Mouse (Mus musculus): ENCODE results near the gene Cpeb3. TPM values are rescaled to one million over a fixed set of nuclear protein-coding genes. Genes with fewer than 3 reads are reported as not detected.

Gene Cpeb3
- total RNA-seq, 1 experiment = 1.8 TPM

DNA sequence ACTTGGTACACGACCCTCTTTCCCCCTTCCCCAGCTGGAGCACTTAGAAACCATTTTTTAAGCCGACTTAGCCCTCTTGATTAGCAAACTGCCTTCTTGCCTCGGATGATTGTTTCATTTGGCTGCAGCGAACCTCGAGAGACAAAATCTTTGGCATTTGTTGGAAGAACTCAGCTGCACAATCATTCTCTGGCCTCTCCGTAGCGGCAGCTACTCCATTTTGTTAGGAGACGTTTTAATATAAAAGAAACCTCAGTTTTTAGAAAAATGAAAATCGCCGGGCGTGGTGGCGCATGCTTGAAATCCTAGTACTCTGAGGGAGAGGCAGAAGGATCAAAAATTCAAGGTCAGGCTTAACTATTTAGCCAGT lies 33.0 kb downstream of the Cpeb3 start:
- Histone ChIP-seq H3K36me3 (ENCODE audit: control insufficient read depth, insufficient read depth, low read length, poor library complexity, severe bottlenecking) (no peaks in the 10 kb centered on the region), H3K27ac (ENCODE audit: insufficient read depth, low read depth, low read length, poor library complexity, severe bottlenecking) (no peak overlapping the region), H3K4me1 (ENCODE audit: control insufficient read depth in 2 of 2, insufficient read depth in 2 of 2, low read length in 2 of 2, poor library complexity in 1 of 2) (0 out of 4 replicates have a peak, but pooled peaks cover 0 to 3% of the 10 kb centered on the region in 2 experiments), H3K9ac (ENCODE audit: insufficient read depth, low read depth, low read length, poor library complexity, severe bottlenecking) (no peak overlapping the region), H3K9me3 (ENCODE audit: control insufficient read depth, insufficient read depth, low read depth, low read length) (no peaks in the 10 kb centered on the region), H3K4me3 (ENCODE audit: insufficient read depth in 1 of 2, low read depth in 1 of 2, low read length in 2 of 2, poor library complexity in 1 of 2, severe bottlenecking in 1 of 2) (peak overlapping the region; percentile 65 to 71)
- in situ Hi-C loops (cut with MboI; ENCODE audit: low sequenced_read_pairs in 2 of 2, unreplicated experiment in 2 of 2) = no loop called here
- no peak for DNase-seq (ENCODE audit: low read depth, low spot score)
- TF ChIP-seq HCFC1 (IDR thresholded peaks at IDR 0.05; ENCODE audit: borderline replicate concordance, insufficient read depth, low read length) = no peak
- TF ChIP-seq MAFK (IDR thresholded peaks at IDR 0.05; ENCODE audit: insufficient read depth, low read depth, low read length) = no peak
- no peak for TF ChIP-seq ZNF384 (IDR thresholded peaks at IDR 0.05; ENCODE audit: low read depth, low read length)
- no peak for TF ChIP-seq ZC3H11A (IDR thresholded peaks at IDR 0.05; ENCODE audit: borderline replicate concordance, low read depth, low read length)

DNA sequence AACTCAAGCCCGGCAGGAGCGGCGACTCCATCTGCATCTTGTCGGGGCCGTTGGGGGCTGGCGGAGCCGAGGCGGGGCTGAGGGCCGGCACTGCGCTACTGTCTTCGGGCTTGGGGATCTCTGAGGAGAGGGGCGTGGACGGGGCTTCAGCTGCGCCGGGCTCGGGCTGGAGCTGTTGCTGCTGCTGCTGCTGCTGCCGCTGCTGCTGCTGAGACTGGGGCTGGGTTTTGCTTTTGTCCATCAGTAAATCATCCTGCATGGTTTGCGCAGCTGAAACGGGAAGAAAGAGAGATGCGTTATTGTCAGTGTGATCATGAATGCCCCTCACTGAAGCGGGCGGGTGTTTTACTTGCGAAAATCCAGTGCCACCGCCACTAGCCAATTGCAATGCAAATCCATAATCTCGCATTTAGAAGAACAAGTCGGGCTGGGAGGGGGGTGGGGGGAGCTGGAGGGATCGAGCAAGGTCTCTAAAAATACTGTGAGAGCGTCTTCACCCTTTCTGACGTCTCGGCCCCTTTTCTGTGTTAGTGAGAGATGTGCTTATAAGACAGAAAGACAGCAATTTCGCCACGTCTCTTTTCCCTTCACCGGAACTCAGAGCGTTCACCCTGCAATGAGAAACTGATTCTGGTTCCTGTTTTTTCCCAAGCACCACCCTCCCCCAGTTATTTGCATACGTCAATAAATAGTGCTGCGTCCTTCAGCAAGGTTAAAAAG lies 33.5 kb downstream of the Cpeb3 start:
- Histone ChIP-seq H3K9ac (ENCODE audit: insufficient read depth, low read depth, low read length, poor library complexity, severe bottlenecking) (peak overlapping the region; percentile 66), H3K4me3 (ENCODE audit: insufficient read depth in 1 of 2, low read depth in 1 of 2, low read length in 2 of 2, poor library complexity in 1 of 2, severe bottlenecking in 1 of 2) (peak overlapping the region; percentile 65 to 71), H3K4me1 (ENCODE audit: control insufficient read depth in 2 of 2, insufficient read depth in 2 of 2, low read length in 2 of 2, poor library complexity in 1 of 2) (0 out of 4 replicates have a peak, but pooled peaks cover 0 to 3% of the 10 kb centered on the region in 2 experiments), H3K36me3 (ENCODE audit: control insufficient read depth, insufficient read depth, low read length, poor library complexity, severe bottlenecking) (no peaks in the 10 kb centered on the region), H3K27ac (ENCODE audit: insufficient read depth, low read depth, low read length, poor library complexity, severe bottlenecking) (no peak overlapping the region), H3K9me3 (ENCODE audit: control insufficient read depth, insufficient read depth, low read depth, low read length) (no peaks in the 10 kb centered on the region)
- DNase-seq (ENCODE audit: low read depth, low spot score) = peak; percentile 21
- in situ Hi-C loops (cut with MboI; ENCODE audit: low sequenced_read_pairs in 2 of 2, unreplicated experiment in 2 of 2) = no loop called here
- TF ChIP-seq ZC3H11A (IDR thresholded peaks at IDR 0.05; ENCODE audit: borderline replicate concordance, low read depth, low read length) = no peak

DNA sequence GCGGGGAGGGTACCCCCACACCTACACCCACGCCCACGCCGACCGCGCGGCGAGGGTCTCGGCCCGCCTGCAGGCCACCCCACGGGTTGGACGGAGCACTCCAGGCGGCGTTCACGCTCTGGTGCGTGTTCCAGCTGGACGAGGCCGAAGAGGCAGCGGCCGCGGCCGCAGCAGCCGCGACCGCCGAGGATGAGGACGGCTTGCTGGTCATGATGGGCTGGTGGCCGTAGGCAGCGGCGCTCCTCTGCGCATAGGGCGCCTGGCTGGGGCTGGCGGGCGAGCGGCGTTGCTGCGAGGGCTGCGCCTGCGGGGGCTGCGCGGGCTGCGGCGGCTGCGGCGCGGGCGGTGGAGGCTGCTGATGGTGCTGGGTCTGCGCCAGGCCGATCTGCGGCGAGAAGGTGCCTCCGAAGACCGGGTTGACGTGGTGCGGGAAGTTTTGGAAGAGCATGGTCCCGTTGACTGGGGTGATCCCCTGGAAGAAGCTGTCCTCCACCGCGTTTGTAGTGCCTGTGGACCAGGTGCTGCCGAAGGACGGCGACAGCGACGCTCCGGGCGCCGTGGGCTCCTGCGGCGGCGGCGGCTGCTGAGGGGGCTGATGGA lies 34.2 kb downstream of the Cpeb3 start:
- no peaks in the 10 kb centered on the region for H3K9me3 ChIP-seq (ENCODE audit: control insufficient read depth, insufficient read depth, low read depth, low read length)
- TF ChIP-seq MAFK (IDR thresholded peaks at IDR 0.05; ENCODE audit: insufficient read depth, low read depth, low read length) (no peak), CHD2 (IDR thresholded peaks at IDR 0.05; ENCODE audit: low read depth, low read length) (no peak), ZNF384 (IDR thresholded peaks at IDR 0.05; ENCODE audit: low read depth, low read length) (no peak)
- peak; percentile 16 for DNase-seq (ENCODE audit: low read depth, low spot score)
- in situ Hi-C loops (cut with MboI; ENCODE audit: low sequenced_read_pairs in 2 of 2, unreplicated experiment in 2 of 2) = no loop called here
- peak overlapping the region; percentile 65 to 71 for H3K4me3 ChIP-seq (ENCODE audit: insufficient read depth in 1 of 2, low read depth in 1 of 2, low read length in 2 of 2, poor library complexity in 1 of 2, severe bottlenecking in 1 of 2)
- H3K9ac ChIP-seq (ENCODE audit: insufficient read depth, low read depth, low read length, poor library complexity, severe bottlenecking) = peak overlapping the region; percentile 66
- H3K36me3 ChIP-seq (ENCODE audit: control insufficient read depth, insufficient read depth, low read length, poor library complexity, severe bottlenecking) = no peaks in the 10 kb centered on the region
- H3K27ac ChIP-seq (ENCODE audit: insufficient read depth, low read depth, low read length, poor library complexity, severe bottlenecking) = no peak overlapping the region
- H3K4me1 ChIP-seq (ENCODE audit: control insufficient read depth in 2 of 2, insufficient read depth in 2 of 2, low read length in 2 of 2, poor library complexity in 1 of 2) = 0 out of 4 replicates have a peak, but pooled peaks cover 0 to 3% of the 10 kb centered on the region in 2 experiments

DNA sequence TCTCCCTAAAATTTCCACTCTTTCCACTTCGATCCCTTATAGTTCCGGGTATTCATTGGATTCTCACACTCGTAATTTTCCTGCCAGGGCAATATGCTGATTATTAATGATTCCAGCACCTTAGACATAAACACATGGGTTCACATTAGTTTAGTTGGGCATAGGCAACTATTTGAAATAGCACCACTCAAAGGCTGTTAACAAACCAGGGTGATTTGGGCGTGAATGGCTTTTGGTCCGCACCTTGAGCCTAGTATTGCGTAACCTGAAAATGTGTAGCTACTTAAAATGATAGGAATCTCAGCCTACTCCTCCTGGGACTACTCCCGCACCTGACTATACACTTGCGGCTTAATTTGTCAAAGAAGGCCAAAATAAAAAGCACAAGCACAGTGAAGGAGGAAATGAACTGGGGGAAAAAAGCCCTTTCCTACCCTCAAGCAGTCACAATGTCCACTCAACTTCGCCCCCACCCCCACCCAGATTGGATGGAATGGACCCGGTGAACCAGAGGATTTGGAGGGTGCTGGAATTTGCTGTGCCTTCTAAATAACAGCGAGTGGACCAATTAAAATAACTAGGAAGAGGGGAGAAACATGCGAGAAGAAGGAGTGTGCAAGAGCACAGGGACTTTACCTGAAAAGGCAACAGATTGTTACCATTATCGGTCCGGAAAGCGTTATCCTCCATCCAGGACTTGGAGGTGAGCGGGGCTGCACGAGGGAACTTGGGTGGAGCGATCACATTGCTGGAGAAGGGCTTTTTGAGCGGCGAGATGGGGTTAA lies 34.9 kb downstream of the Cpeb3 start:
- H3K9ac ChIP-seq (ENCODE audit: insufficient read depth, low read depth, low read length, poor library complexity, severe bottlenecking) = peak overlapping the region; percentile 66
- H3K9me3 ChIP-seq (ENCODE audit: control insufficient read depth, insufficient read depth, low read depth, low read length) = no peaks in the 10 kb centered on the region
- no peak for TF ChIP-seq ZNF384 (IDR thresholded peaks at IDR 0.05; ENCODE audit: low read depth, low read length)
- TF ChIP-seq CHD2 (IDR thresholded peaks at IDR 0.05; ENCODE audit: low read depth, low read length) = no peak
- TF ChIP-seq MAFK (IDR thresholded peaks at IDR 0.05; ENCODE audit: insufficient read depth, low read depth, low read length) = no peak
- TF ChIP-seq ZC3H11A (IDR thresholded peaks at IDR 0.05; ENCODE audit: borderline replicate concordance, low read depth, low read length) = no peak
- no peak for TF ChIP-seq HCFC1 (IDR thresholded peaks at IDR 0.05; ENCODE audit: borderline replicate concordance, insufficient read depth, low read length)
- H3K4me1 ChIP-seq (ENCODE audit: control insufficient read depth in 2 of 2, insufficient read depth in 2 of 2, low read length in 2 of 2, poor library complexity in 1 of 2) = 0 out of 4 replicates have a peak, but pooled peaks cover 0 to 3% of the 10 kb centered on the region in 2 experiments
- no peak overlapping the region for H3K27ac ChIP-seq (ENCODE audit: insufficient read depth, low read depth, low read length, poor library complexity, severe bottlenecking)
- no peaks in the 10 kb centered on the region for H3K36me3 ChIP-seq (ENCODE audit: control insufficient read depth, insufficient read depth, low read length, poor library complexity, severe bottlenecking)
- in situ Hi-C loops (cut with MboI; ENCODE audit: low sequenced_read_pairs in 2 of 2, unreplicated experiment in 2 of 2) = no loop called here
- no peak for DNase-seq (ENCODE audit: low read depth, low spot score)
- H3K4me3 ChIP-seq (ENCODE audit: insufficient read depth in 1 of 2, low read depth in 1 of 2, low read length in 2 of 2, poor library complexity in 1 of 2, severe bottlenecking in 1 of 2) = peak overlapping the region; percentile 65 to 71

Measured in ES-E14 (cell line).